Mouse (Mus musculus) lung, adult 18-20 months (tissue): ENCODE measurements at regions not wholly inside any gene's neighbourhood (a gene's known extent, or its start where the extent isn't known, plus 50 kb on each side); places are given as distances from the start of the nearest gene placed in this dataset.
"Not testable (repeated sequence)": the region's sequence is repeated elsewhere in the genome, so short reads cannot be mapped to it uniquely, and the experiment has no call there.

Source experiments
- DNase-seq, 2 experiments: peaks; one replicate each; pipeline ENCODE4 v3.0.0; 2022; ENCODE audit warnings: mixed read lengths in 2 of 2

GRCm38 (mm10) chr5:64588768-64589167, 214.4 kb upstream of the Klf3 start:
- not testable (repeated sequence) for DNase-seq

- no peak for DNase-seq
Measured at GRCm38 (mm10) chr5:64590036-64590435, 213.2 kb upstream of the Klf3 start.

- no peak for DNase-seq
Measured at GRCm38 (mm10) chr5:64590747-64591146, 212.4 kb upstream of the Klf3 start.

GRCm38 (mm10) chr5:64591792-64592191, 211.4 kb upstream of the Klf3 start:
- DNase-seq = no peak

GRCm38 (mm10) chr5:64595220-64595619, 208.0 kb upstream of the Klf3 start:
- no peak for DNase-seq

- DNase-seq = no peak
Measured at GRCm38 (mm10) chr5:64595751-64596344, 207.3 kb upstream of the Klf3 start.

GRCm38 (mm10) chr5:64597021-64597420, 206.2 kb upstream of the Klf3 start:
- no peak for DNase-seq

- no peak for DNase-seq
Measured at GRCm38 (mm10) chr5:64597451-64597850, 205.7 kb upstream of the Klf3 start.

- DNase-seq = no peak
Measured at GRCm38 (mm10) chr5:64598606-64599005, 204.6 kb upstream of the Klf3 start.

GRCm38 (mm10) chr5:64599015-64599414, 204.2 kb upstream of the Klf3 start:
- no peak for DNase-seq

GRCm38 (mm10) chr5:64599865-64600288, 203.3 kb upstream of the Klf3 start:
- DNase-seq = peak in 1 of 2 experiments; percentile 23

GRCm38 (mm10) chr5:64600392-64600791, 202.8 kb upstream of the Klf3 start:
- no peak for DNase-seq

- no peak for DNase-seq
Measured at GRCm38 (mm10) chr5:64600811-64601210, 202.4 kb upstream of the Klf3 start.

GRCm38 (mm10) chr5:64601285-64601684, 201.9 kb upstream of the Klf3 start:
- DNase-seq = no peak

- DNase-seq = no peak
Measured at GRCm38 (mm10) chr5:64601832-64602231, 201.4 kb upstream of the Klf3 start.

GRCm38 (mm10) chr5:64602356-64602936, 200.7 kb upstream of the Klf3 start:
- DNase-seq = no peak

GRCm38 (mm10) chr5:64602996-64603755, 200.0 kb upstream of the Klf3 start:
- no peak for DNase-seq

GRCm38 (mm10) chr5:64605171-64605570, 198.0 kb upstream of the Klf3 start:
- DNase-seq = no peak

- no peak for DNase-seq
Measured at GRCm38 (mm10) chr5:64605991-64606390, 197.2 kb upstream of the Klf3 start.

- no peak for DNase-seq
Measured at GRCm38 (mm10) chr5:64609378-64610087, 193.7 kb upstream of the Klf3 start.

- no peak for DNase-seq
Measured at GRCm38 (mm10) chr5:64610146-64610545, 193.0 kb upstream of the Klf3 start.

GRCm38 (mm10) chr5:64610562-64611405, 192.4 kb upstream of the Klf3 start:
- peak; percentile 82 to 89 for DNase-seq
